Mouse (Mus musculus): ENCODE data around the gene Uhrf1bp1l. TPM values are rescaled to one million over a fixed set of nuclear protein-coding genes. Genes with fewer than 3 reads are reported as not detected.

The Uhrf1bp1l gene
- polyA plus RNA-seq, 1 experiment = 8.5 TPM

GRCm38 (mm10) chr10:89743266-89743665, 1.5 kb upstream of the Uhrf1bp1l start:
- DNase-seq (ENCODE audit: low read depth, low spot score) = no peak
- WGBS = 77% methylated on average over 4 of the region's 4 CpGs

- no peak for DNase-seq (ENCODE audit: low read depth, low spot score)
- WGBS = 8% methylated on average over 3 of the region's 3 CpGs
Measured at GRCm38 (mm10) chr10:89744341-89744740, 450 bp upstream of the Uhrf1bp1l start.

DNA sequence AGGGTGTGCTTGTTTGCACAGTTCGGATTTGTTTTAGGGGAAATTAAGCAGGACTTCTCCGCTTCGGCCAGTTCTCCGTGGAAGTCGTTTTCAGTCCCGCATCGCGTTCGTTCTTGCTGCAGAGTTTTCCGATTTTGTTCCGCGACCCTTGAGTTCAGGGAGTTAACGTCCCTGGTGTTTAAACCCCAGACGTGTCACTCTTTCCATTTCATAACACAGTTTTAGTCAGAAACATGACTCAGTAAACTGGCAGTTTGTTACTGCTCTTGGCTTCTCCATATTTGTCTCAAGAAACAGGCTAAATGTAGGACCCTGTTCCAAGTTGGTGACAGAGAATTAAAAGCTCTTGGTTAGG, 852 bp downstream of the Uhrf1bp1l start:
- under 1% methylated on average over 14 of the region's 14 CpGs for WGBS
- DNase-seq (ENCODE audit: low read depth, low spot score) = no peak

- WGBS = 52% methylated on average over 3 of the region's 3 CpGs
- DNase-seq (ENCODE audit: low read depth, low spot score) = no peak
Measured at GRCm38 (mm10) chr10:89746581-89746980, 1.8 kb downstream of the Uhrf1bp1l start.

DNA sequence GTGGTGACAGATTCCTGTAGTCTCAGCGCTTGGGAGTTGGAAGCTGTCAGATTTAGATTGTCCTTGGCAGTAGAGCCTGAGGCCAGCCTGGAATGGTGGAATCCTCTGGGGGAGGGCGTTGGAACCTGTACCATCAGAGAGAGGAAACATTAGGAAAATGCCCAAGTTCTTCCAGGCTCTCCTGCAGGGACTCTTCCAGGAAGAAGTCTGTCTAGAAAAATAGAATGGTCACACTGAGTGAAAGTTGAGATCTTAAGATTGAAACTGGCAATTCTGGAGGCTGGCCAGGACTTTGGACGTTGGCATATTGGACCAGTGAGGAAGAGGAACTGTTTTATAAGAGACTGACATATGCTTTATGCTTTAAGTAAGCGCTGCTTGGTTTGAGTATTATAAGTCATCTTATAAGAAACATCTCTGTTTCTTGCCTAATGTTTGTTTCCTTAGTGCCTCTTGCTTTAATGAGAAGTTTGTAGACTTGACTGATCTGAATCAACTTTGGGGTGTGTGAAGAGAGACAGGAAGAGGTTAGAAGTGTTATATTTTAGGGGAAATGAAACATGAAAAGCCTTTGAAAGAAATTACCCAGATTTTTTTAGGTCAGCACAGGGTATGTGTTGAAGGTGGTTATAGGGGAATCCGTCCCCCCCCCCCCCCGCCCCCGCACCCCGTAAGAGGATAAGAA, 2.6 kb downstream of the Uhrf1bp1l start:
- WGBS = 61% methylated on average over 8 of the region's 8 CpGs
- DNase-seq (ENCODE audit: low read depth, low spot score) = no peak

DNA sequence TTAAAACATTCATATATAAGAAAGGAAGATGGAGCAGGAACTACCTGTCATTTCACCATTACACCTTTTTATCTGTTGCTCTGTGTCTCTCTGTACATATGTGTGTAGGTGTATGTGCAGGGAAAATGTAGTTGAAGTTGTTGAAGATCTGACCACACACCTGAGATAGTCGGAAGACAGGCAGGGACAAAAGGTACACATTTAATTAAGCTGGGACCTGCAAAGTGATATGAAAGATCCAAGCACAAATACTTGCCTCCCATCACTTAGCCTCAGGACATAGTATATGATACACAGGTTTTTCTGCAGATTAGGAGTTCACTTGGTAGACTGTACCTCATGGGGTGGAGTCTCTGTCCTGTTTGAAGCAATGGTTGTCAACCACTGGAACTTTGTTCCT, 3.1 kb downstream of the Uhrf1bp1l start:
- 97% methylated on average over 1 of the region's 1 CpGs for WGBS
- no peak for DNase-seq (ENCODE audit: low read depth, low spot score)

- WGBS = 53% methylated on average over 2 of the region's 2 CpGs
Measured at GRCm38 (mm10) chr10:89748619-89749018, 3.8 kb downstream of the Uhrf1bp1l start.

DNA sequence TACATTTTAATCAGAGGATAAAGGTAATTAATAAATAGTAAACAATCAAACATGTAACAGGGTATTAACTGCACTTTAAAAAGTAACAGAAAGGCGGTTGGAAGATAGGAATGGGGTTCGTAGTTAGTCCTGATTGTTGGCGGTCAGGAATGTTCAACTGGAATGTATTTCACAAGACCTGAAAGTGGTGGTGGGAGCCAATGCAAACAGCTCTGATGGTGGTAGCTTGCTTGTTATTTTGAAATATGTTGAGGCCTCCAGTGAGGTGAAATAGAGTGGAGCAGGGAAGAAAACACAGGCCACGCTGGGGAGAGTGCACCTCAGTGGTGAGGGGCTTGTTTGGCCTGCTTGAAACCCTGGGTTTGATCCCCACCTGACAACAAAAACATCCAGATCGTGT, 6.3 kb downstream of the Uhrf1bp1l start:
- no peak for DNase-seq (ENCODE audit: low read depth, low spot score)
- 86% methylated on average over 5 of the region's 5 CpGs for WGBS

More at GRCm38 (mm10) chr10:89748619-89749018, 3.8 kb downstream of the Uhrf1bp1l start:
- DNase-seq (ENCODE audit: low read depth, low spot score) = no peak

- WGBS = 89% methylated on average over 4 of the region's 4 CpGs
- DNase-seq (ENCODE audit: low read depth, low spot score) = no peak
Measured at GRCm38 (mm10) chr10:89755231-89755630, 10.4 kb downstream of the Uhrf1bp1l start.

DNA sequence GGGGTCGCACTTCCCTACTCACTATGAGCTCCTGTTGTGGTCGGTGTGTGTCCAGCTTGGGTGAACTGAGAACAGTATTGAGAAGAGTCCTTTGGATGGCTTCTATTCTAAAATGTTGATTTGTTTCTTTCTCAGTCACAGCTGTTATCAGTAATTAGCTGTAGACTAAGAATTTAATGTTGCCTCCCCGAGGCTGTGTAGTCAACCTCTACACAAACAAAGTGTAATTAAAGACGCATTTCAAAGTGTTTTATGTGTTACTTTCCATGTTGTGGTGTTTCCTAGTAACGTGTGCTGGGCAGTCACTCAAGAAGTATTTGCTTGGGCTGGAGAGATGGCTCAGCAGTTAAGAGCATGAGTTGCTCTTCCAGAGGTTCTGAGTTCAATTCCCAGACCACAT, 16.0 kb downstream of the Uhrf1bp1l start:
- WGBS = 72% methylated on average over 5 of the region's 5 CpGs
- DNase-seq (ENCODE audit: low read depth, low spot score) = no peak

- 65% methylated on average over 9 of the region's 9 CpGs for WGBS
Measured at GRCm38 (mm10) chr10:89764457-89765121, 19.8 kb downstream of the Uhrf1bp1l start.

DNA sequence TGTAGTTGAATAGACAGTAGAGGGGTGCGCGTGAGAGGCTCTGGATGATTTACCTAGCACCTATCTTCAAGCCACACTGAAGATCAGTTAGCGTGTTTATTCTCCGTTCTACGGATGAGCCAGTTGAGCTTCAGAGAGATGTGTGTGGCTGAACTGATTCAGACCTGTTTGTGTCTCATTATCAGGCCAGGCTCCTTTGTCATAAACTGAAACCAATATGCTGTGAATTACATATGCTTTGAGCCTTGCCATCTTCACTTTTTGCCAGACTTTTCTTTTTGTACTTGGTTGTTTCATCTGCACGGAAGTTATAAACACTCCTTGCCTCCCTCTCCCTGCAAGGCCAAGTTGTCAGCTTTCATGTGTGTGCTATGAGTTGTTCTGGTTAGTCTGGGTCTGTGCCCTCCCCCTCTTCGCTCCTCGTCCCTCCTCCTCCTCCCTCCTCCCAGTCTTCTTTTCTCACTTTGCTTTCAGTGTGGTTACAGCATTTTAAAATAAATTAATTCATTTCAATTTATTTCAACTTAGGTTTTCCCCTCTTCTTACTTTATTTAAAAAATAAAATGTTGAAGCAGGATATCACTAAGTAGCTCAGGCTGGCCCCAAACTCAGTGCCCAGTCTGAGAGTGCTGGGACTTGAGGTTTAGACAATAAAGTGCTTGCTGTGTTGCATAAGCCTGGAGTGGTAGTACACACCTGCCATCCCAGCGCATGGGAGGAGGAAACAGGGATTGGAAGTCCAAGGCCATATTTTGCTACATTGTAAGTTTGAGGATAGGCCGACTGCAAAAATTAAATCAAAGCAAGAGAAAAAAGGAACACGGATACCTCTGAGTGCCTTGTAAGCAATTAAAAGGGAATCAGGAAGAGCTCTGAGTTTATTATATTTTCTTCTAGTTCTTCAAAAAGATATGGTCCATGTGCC, 21.3 kb downstream of the Uhrf1bp1l start:
- DNase-seq (ENCODE audit: low read depth, low spot score) = no peak
- 78% methylated on average over 11 of the region's 11 CpGs for WGBS

More at GRCm38 (mm10) chr10:89764457-89765121, 19.8 kb downstream of the Uhrf1bp1l start:
- no peak for DNase-seq (ENCODE audit: low read depth, low spot score)

DNA sequence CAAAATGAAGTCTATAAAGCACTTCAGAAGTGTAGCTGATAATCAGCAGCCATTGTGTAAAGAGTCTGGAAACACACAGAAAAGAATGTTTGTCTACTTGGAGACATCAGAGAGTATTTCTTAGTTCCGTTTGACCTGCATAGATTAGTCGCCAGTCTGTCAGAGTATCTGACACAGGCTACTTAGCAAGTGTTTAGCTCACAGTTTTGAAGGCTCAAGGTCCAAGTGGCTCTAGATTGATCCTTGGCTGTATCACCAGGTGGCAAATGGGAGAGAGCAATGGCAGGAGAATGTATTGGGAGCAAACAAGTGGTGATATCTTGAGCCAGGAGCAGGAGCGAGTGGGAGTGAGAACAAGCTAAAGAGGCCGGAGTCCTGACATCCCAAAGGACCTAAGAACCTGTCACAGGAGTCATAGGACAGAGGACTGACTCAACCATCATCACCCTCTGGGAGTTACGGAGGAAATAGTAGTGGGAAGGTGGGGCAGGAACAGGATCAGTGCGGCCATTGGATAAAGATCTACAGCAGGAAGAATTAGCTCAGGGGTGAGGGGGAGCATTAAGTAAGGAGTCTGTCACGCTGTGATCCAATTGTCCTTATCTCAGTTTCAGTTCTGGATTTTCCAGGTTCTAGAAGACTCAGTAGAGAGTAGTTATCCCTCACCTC, 23.7 kb downstream of the Uhrf1bp1l start:
- no peak for DNase-seq (ENCODE audit: low read depth, low spot score)
- 33% methylated on average over 7 of the region's 7 CpGs for WGBS

GRCm38 (mm10) chr10:89769096-89769495, 24.3 kb downstream of the Uhrf1bp1l start:
- WGBS = 36% methylated on average over 4 of the region's 4 CpGs

DNA sequence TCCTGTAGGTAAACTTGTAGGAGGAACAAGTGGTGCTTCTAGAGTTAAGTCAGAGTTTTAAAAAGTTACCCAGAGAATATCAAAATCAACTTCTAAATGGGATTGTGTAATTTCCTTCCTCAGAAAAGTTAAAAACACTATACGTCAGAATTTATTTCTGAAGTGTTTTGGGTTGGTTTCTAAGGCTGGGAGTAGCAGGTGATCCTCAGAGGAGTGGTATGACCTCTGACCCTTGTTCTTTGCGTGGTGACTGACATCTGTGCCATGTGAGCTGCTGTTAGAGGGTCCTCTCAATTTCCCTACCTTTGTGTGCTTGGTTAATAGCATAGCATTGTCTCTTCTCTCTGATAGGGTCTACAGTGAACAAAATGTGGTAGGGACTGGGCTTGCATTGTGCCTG, 27.1 kb downstream of the Uhrf1bp1l start:
- WGBS = 38% methylated on average over 2 of the region's 2 CpGs
- DNase-seq (ENCODE audit: low read depth, low spot score) = no peak

More at GRCm38 (mm10) chr10:89769096-89769495, 24.3 kb downstream of the Uhrf1bp1l start:
- DNase-seq (ENCODE audit: low read depth, low spot score) = peak; percentile 4

GRCm38 (mm10) chr10:89776029-89776428, 31.2 kb downstream of the Uhrf1bp1l start:
- 87% methylated on average over 6 of the region's 6 CpGs for WGBS
- DNase-seq (ENCODE audit: low read depth, low spot score) = no peak

GRCm38 (mm10) chr10:89791870-89792269, 47.1 kb downstream of the Uhrf1bp1l start:
- DNase-seq (ENCODE audit: low read depth, low spot score) = no peak
- WGBS = 91% methylated on average over 4 of the region's 4 CpGs

GRCm38 (mm10) chr10:89794121-89794520, 49.3 kb downstream of the Uhrf1bp1l start:
- WGBS = 86% methylated on average over 6 of the region's 6 CpGs
- DNase-seq (ENCODE audit: low read depth, low spot score) = no peak

- DNase-seq (ENCODE audit: low read depth, low spot score) = no peak
- WGBS = 40% methylated on average over 4 of the region's 4 CpGs
Measured at GRCm38 (mm10) chr10:89819146-89819545, 74.4 kb downstream of the Uhrf1bp1l start.

DNA sequence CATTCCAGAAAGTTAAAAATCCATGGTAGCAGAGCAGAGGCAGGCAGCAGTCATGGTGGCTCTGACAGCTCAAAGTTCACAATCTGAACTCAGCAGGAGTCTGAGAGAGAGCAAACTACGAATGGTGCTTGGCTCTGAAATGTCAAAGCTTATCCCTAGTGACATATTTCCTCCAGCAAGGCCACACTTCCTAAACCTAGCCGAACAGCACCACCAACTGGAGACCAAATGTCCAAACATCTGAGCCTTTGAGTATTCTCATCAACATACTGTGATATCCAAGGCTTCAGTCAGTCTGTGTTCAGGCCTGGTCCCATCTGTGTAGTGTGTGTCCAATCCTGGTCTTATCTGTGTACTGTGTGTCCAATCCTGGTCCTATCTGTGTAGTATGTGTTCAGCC, 79.1 kb downstream of the Uhrf1bp1l start:
- peak; percentile 2 for DNase-seq (ENCODE audit: low read depth, low spot score)
- 31% methylated on average over 2 of the region's 2 CpGs for WGBS
